Mouse (Mus musculus) kidney, embryonic 16.5 days (tissue): ENCODE data around the gene Ncoa7. TPM values are rescaled to one million over a fixed set of nuclear protein-coding genes. Genes with fewer than 3 reads are reported as not detected.

Source experiments
- polyA plus RNA-seq: library from polyadenylated mRNA; unstranded; fragments of >200 nt; fragmentation: Nextera tagmentation; extraction: Ambion mirVana; gene quantifications from 2 replicates; pipeline ENCODE4 v1.2.1, GENCODE M21; 2015

Ncoa7 gene
- polyA plus RNA-seq, 1 experiment from 2014 or later = 16.9 TPM

Other genes starting within 250 kb of the Ncoa7 start
- 28.7 and 29.5 TPM in 2 replicates for gene Trmt11, start 202.6 kb downstream of the Ncoa7 start, polyA plus RNA-seq
- 22.7 and 26.1 TPM in 2 replicates for gene Hint3, start 173.7 kb downstream of the Ncoa7 start, polyA plus RNA-seq
- 5.7 and 6.0 TPM in 2 replicates for gene Hey2, start 39.5 kb upstream of the Ncoa7 start, polyA plus RNA-seq